Comparison of ENCODE assay signal across 8 mouse cellular contexts in the genomic region with DNA sequence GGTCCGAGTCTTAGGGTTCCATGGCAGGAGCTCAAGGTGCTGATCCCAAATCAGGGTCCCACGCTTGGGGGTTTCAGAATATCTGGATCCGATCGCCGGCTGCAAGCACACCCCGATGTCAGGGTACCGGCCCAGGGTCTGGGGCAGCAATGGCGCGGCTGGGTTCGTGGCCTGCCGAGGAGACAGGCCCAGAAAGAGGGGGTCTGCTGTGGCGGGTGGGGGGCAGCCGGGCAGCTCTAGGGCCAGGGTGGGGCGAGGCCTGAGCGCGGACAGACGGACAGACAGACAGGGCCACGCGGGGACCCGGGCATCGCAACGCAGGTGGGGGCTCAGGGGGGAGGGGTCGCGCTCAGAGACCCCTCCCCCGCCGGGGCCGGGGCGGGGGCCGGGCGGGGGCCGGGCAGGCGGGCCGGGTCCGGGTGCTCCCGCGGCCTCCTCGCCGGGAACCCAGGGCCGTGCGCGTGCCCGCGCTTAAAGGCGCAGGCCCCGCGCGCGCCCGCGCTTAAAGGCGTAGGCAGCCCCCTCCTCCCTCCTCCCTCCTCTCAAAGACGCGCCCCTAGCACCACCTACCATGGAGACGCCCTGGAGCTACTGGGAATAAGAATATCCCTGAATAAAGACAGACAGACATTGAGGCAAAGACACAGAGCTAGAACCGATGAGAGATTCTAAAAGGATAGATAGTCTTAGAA. TPM values are rescaled to one million over a fixed set of nuclear protein-coding genes. Genes with fewer than 3 reads are reported as not detected.
DNase-seq lines count a peak whose midpoint lies in the region; ATAC-seq and TF ChIP-seq lines count a peak whose summit lies in the region.

A gene (minus strand): TSS at position 121 of the 692 bp plus-strand sequence.

- H3K27me3 ChIP-seq in embryonic facial prominence, embryonic 10.5 days (replicated peaks; ENCODE audit: low read depth, poor library complexity, severe bottlenecking): peaks cover 33% of the 10 kb centered on the region
- peaks cover 18% of the 10 kb centered on the region for H3K27me3 ChIP-seq in heart, embryonic 16.5 days (ENCODE audit: control insufficient read depth, insufficient read depth, low read length)
- H3K27me3 ChIP-seq in lung, postnatal 0 days (replicated peaks; ENCODE audit: insufficient read depth, low read length): no peaks in the 10 kb centered on the region

- peaks cover 54% of the 10 kb centered on the region for H3K4me1 ChIP-seq in embryonic facial prominence, embryonic 10.5 days
- H3K4me1 ChIP-seq in heart, embryonic 16.5 days (ENCODE audit: control insufficient read depth, insufficient read depth, low read length): peaks cover 7% of the 10 kb centered on the region; the same call in 1 of the 2 replicates
- peaks cover 4% of the 10 kb centered on the region; the same call in 1 of the 2 replicates for H3K4me1 ChIP-seq in lung, postnatal 0 days (ENCODE audit: insufficient read depth, low read depth, low read length)

- H3K9ac ChIP-seq in heart, embryonic 16.5 days (ENCODE audit: low read length): peak within 1 kb of the TSS; percentile 80
- H3K9ac ChIP-seq in lung, postnatal 0 days (replicated peaks; ENCODE audit: low read depth): peak within 1 kb of the TSS; percentile 54

- peak within 1 kb of the TSS; percentile 89 for H3K4me2 ChIP-seq in heart, embryonic 16.5 days (ENCODE audit: low read depth, low read length)
- H3K4me2 ChIP-seq in lung, postnatal 0 days (replicated peaks; ENCODE audit: low read depth, low read length): peak within 1 kb of the TSS; percentile 89

- peak within 1 kb of the TSS; percentile 89 for H3K4me3 ChIP-seq in embryonic facial prominence, embryonic 10.5 days
- peak within 1 kb of the TSS; percentile 68 for H3K4me3 ChIP-seq in heart, embryonic 16.5 days (ENCODE audit: low read length)
- peak within 1 kb of the TSS; percentile 63 for H3K4me3 ChIP-seq in lung, postnatal 0 days (ENCODE audit: low read depth, low read length)

- 1% methylated on average over 55 of the region's 55 CpGs for WGBS in embryonic facial prominence, embryonic 10.5 days
- 2% methylated on average over 44 of the region's 55 CpGs for WGBS in heart, embryonic 16.5 days
- 2% methylated on average over 39 of the region's 55 CpGs for WGBS in lung, postnatal 0 days

- H3K27ac ChIP-seq in embryonic facial prominence, embryonic 10.5 days (replicated peaks): peak within 1 kb of the TSS; percentile 87
- H3K27ac ChIP-seq in heart, embryonic 16.5 days (ENCODE audit: low read length): no peak within 1 kb of the TSS
- H3K27ac ChIP-seq in lung, postnatal 0 days (ENCODE audit: low read length): no peak within 1 kb of the TSS

- ATAC-seq in heart, embryonic 16.5 days (replicated peaks; ENCODE audit: extremely low read depth, insufficient read depth, low FRiP score): no peak; the same call in 1 of the 2 replicates
- ATAC-seq in lung, postnatal 0 days: peak; percentile 73

- H3K9me3 ChIP-seq in embryonic facial prominence, embryonic 10.5 days: no peaks in the 10 kb centered on the region
- H3K9me3 ChIP-seq in heart, embryonic 16.5 days (replicated peaks; ENCODE audit: control insufficient read depth, low read length): no peaks in the 10 kb centered on the region
- H3K9me3 ChIP-seq in lung, postnatal 0 days (ENCODE audit: low read length): no peaks in the 10 kb centered on the region

- no peak for TF ChIP-seq CTCF in lung, postnatal 0 days (IDR thresholded peaks at IDR 0.05)

- peak; percentile 56 for DNase-seq in 3T3-L1 (ENCODE audit: low read depth, low spot score)
- peak; percentile 61 for DNase-seq in adrenal gland, adult 2 months
- DNase-seq in embryonic facial prominence, embryonic 10.5 days (ENCODE audit: low spot score): peak; percentile 87
- DNase-seq in layer of hippocampus, postnatal 14 days (ENCODE audit: low spot score in 2 of 2): peak; percentile 29 to 73
- peak; percentile 75 for DNase-seq in lung, postnatal 0 days (ENCODE audit: low spot score)
- DNase-seq in skeletal muscle tissue, adult 2 months (ENCODE audit: low read depth, low spot score): peak; percentile 22
- no peak for DNase-seq in T-cell, adult 2 months (ENCODE audit: low spot score)

- peaks cover 21% of the 10 kb centered on the region for H3K36me3 ChIP-seq in embryonic facial prominence, embryonic 10.5 days (replicated peaks)
- H3K36me3 ChIP-seq in heart, embryonic 16.5 days (ENCODE audit: control insufficient read depth, insufficient read depth): no peaks in the 10 kb centered on the region; the same call in 1 of the 2 replicates
- H3K36me3 ChIP-seq in lung, postnatal 0 days (ENCODE audit: insufficient read depth, low read length): no peaks in the 10 kb centered on the region

- TF ChIP-seq EP300 in lung, postnatal 0 days (IDR thresholded peaks at IDR 0.05): no peak

RNA-seq across cellular contexts. Expression of the gene that starts here (rescaled TPM):
- 10 to 100 TPM in 1 of 2 experiments, 1 to 10 TPM in 1; 8.2 to 11.9 TPM for total RNA-seq in adrenal gland, adult 2 months (2021)
- 32.9 and 37.6 TPM in 2 replicates for polyA plus RNA-seq in adrenal gland, adult 2 months (2012; rRNA removed)
- polyA plus RNA-seq in embryonic facial prominence, embryonic 10.5 days (2016; fragmentation: Nextera tagmentation; extraction: Ambion mirVana): 5.0 and 5.4 TPM in 2 replicates
- 1.2 and 1.4 TPM in 2 replicates for polyA plus RNA-seq in heart, embryonic 16.5 days (2015; fragmentation: Nextera tagmentation; extraction: Ambion mirVana)
- total RNA-seq in layer of hippocampus, postnatal 14 days (2021): 10 to 100 TPM; 32.5 to 35.5 TPM
- polyA plus RNA-seq in lung, postnatal 0 days (2015; fragmentation: Nextera tagmentation; extraction: Ambion mirVana): 2.0 and 2.8 TPM in 2 replicates
